Mouse (Mus musculus): ENCODE data around the gene Lrrc38.

- TF ChIP-seq CTCF (IDR thresholded peaks at IDR 0.05; ENCODE audit: control insufficient read depth, insufficient read depth, insufficient read length) (no peak), USF1 (IDR thresholded peaks at IDR 0.05; ENCODE audit: low read depth) (no peak), CEBPB (IDR thresholded peaks at IDR 0.05; ENCODE audit: low read depth) (no peak), MYOG (IDR thresholded peaks at IDR 0.05; ENCODE audit: control insufficient read depth, extremely low read depth, insufficient read length) (no peak), MAX (IDR thresholded peaks at IDR 0.05) (no peak)
These were observed 774 bp downstream of the Lrrc38 start for GRCm38 (mm10) chr4:143350047-143351015.
